Mouse (Mus musculus) liver, adult 2 months (tissue): ENCODE data around the gene Gm44965. TPM values are rescaled to one million over a fixed set of nuclear protein-coding genes. Genes with fewer than 3 reads are reported as not detected.

Source experiments
- DNase-seq: peaks from one replicate; pipeline ENCODE4 v3.0.0-alpha.2; 2011; ENCODE audit warnings: low read depth, low spot score; ENCODE audit errors: extremely low read depth
- H3K27ac ChIP-seq: fragments of 200-500 bp; replicated peaks from 2 replicates; pipeline ENCODE4 v1.5.1; 2012; ENCODE audit warnings: low read depth, mild to moderate bottlenecking, control low read depth, inconsistent platforms, low read length; ENCODE audit not compliant: insufficient read depth
- H3K27me3 ChIP-seq: fragments of 200-500 bp; 2 replicates; pipeline ENCODE4 v1.6.1; 2012; ENCODE audit warnings: mild to moderate bottlenecking, moderate library complexity, low read length, inconsistent platforms; ENCODE audit not compliant: control insufficient read depth, insufficient read depth
- H3K36me3 ChIP-seq: fragments of 200-500 bp; 2 replicates; pipeline ENCODE4 v1.6.1; 2012; ENCODE audit warnings: low read length, inconsistent platforms; ENCODE audit not compliant: control insufficient read depth, insufficient read depth
- H3K4me1 ChIP-seq: fragments of 200-500 bp; 2 replicates; pipeline ENCODE4 v1.6.1; 2011; ENCODE audit warnings: low read length; ENCODE audit not compliant: control insufficient read depth, insufficient read depth
- H3K4me3 ChIP-seq: fragments of 200-500 bp; 2 replicates; pipeline ENCODE4 v1.5.1; 2011; ENCODE audit warnings: low read depth, mild to moderate bottlenecking, control low read depth, low read length, moderate library complexity; ENCODE audit not compliant: insufficient read depth
- H3K79me2 ChIP-seq: fragments of 200-500 bp; 2 replicates; pipeline ENCODE4 v1.6.1; 2012; ENCODE audit warnings: inconsistent platforms, mild to moderate bottlenecking, low read length, moderate library complexity; ENCODE audit not compliant: control insufficient read depth, insufficient read depth
- H3K9ac ChIP-seq: fragments of 200-500 bp; 2 replicates; pipeline ENCODE4 v1.6.1; 2012; ENCODE audit warnings: low read depth, mild to moderate bottlenecking, control low read depth, inconsistent platforms, low read length
- CTCF ChIP-seq: fragments of 200-500 bp; IDR thresholded peaks from 2 replicates; pipeline ENCODE4 v1.5.1; 2011; ENCODE audit warnings: low read depth, low read length, control low read depth
- POLR2A ChIP-seq: fragments of 200-500 bp; IDR thresholded peaks from 2 replicates; pipeline ENCODE4 v1.6.1; 2011; ENCODE audit warnings: low read length, control low read depth; ENCODE audit not compliant: insufficient read depth; ENCODE audit errors: extremely low read depth
- WGBS: fragments of 180-500 bp; shearing (Covaris S2); methylation state at CpG from one replicate; pipeline ENCODE4 v1.1.7; 2018; 5-methylcytosine and 5-hydroxymethylcytosine counted together
- polyA plus RNA-seq: library from polyadenylated mRNA; depleted of rRNA; stranded (reverse); fragments of >200 nt; gene quantifications from 2 replicates; pipeline ENCODE4 v1.2.3, GENCODE M21; 2012
- total RNA-seq: library from RNA; depleted of rRNA; stranded (reverse); fragments of >200 nt; gene quantifications from 2 replicates; pipeline ENCODE4 v1.2.3, GENCODE M21; 2014

The Gm44965 gene
- total and polyA plus RNA-seq, 2 experiments, result not detected

DNA sequence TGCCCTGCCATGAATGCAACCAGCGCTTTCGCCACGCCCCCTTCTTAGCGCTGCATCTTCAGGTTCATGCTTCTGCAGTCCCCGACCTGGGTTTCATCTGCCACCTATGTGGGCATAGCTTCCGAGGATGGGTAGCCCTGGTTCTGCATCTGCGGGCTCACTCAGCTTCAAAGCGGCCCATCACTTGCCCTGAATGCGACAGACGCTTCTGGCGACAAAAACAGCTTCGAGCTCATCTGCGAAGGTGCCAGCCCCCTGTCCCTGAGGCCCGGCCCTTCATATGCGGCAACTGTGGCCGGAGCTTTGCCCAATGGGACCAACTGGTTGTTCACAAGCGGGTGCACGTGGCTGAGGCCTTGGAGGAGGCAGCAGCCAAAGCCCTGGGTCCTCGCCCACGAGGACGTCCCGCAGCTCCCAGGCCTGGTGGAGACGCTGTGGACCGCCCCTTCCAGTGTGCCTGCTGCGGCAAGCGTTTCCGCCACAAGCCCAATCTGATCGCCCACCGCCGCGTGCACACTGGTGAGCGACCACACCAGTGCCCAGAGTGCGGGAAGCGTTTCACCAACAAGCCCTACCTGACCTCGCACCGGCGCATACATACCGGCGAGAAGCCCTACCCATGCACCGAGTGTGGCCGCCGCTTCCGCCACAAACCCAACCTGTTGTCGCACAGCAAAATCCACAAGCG is 2.9 kb downstream of the Gm44965 start:
- Histone ChIP-seq H3K27me3 (no peaks in the 10 kb centered on the region), H3K4me1 (peaks cover 47% of the 10 kb centered on the region), H3K79me2 (peaks cover 36% of the 10 kb centered on the region), H3K9ac (no peak overlapping the region), H3K36me3 (peaks cover 28% of the 10 kb centered on the region), H3K27ac (no peak overlapping the region), H3K4me3 (no peak overlapping the region)
- WGBS, result 97% methylated on average over 45 of the region's 45 CpGs
- TF ChIP-seq CTCF (no peak), POLR2A (no peak)
- no peak for DNase-seq

DNA sequence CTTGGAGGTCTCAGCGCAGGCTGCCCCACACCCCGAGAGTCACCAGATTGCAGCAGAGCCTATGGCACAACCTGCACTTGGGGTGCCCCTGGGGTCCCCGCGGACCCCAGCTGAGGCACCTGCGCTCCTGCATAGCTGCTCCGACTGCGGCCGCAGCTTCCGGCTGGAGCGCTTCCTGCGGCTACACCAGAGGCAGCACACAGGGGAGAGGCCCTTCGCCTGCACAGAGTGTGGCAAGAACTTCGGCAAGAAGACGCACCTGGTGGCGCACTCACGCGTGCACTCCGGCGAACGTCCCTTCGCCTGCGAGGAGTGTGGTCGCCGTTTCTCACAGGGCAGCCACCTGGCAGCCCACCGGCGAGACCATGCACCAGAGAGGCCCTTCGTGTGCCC is 3.5 kb downstream of the Gm44965 start:
- H3K4me3 ChIP-seq, result no peak overlapping the region
- no peaks in the 10 kb centered on the region for H3K27me3 ChIP-seq
- no peak overlapping the region for H3K9ac ChIP-seq
- peaks cover 43% of the 10 kb centered on the region for H3K4me1 ChIP-seq
- TF ChIP-seq POLR2A (no peak), CTCF (no peak)
- no peak for DNase-seq
- peaks cover 36% of the 10 kb centered on the region for H3K79me2 ChIP-seq
- H3K27ac ChIP-seq, result no peak overlapping the region
- 95% methylated on average over 27 of the region's 27 CpGs for WGBS
- H3K36me3 ChIP-seq, result peaks cover 28% of the 10 kb centered on the region

- no peaks in the 10 kb centered on the region for H3K27me3 ChIP-seq
- TF ChIP-seq POLR2A (no peak), CTCF (no peak)
- 83% methylated on average over 1 of the region's 1 CpGs for WGBS
- peak overlapping the region; percentile 92 for H3K27ac ChIP-seq
- peaks cover 39% of the 10 kb centered on the region for H3K4me1 ChIP-seq
- peak; percentile 36 for DNase-seq
- H3K79me2 ChIP-seq, result peaks cover 25% of the 10 kb centered on the region
- no peak overlapping the region for H3K4me3 ChIP-seq
- peaks cover 28% of the 10 kb centered on the region for H3K36me3 ChIP-seq
- peak overlapping the region; percentile 17; the same call in 1 of the 2 replicates for H3K9ac ChIP-seq
These were observed 6.9 kb downstream of the Gm44965 start for GRCm38 (mm10) chr6:48600594-48600993.

DNA sequence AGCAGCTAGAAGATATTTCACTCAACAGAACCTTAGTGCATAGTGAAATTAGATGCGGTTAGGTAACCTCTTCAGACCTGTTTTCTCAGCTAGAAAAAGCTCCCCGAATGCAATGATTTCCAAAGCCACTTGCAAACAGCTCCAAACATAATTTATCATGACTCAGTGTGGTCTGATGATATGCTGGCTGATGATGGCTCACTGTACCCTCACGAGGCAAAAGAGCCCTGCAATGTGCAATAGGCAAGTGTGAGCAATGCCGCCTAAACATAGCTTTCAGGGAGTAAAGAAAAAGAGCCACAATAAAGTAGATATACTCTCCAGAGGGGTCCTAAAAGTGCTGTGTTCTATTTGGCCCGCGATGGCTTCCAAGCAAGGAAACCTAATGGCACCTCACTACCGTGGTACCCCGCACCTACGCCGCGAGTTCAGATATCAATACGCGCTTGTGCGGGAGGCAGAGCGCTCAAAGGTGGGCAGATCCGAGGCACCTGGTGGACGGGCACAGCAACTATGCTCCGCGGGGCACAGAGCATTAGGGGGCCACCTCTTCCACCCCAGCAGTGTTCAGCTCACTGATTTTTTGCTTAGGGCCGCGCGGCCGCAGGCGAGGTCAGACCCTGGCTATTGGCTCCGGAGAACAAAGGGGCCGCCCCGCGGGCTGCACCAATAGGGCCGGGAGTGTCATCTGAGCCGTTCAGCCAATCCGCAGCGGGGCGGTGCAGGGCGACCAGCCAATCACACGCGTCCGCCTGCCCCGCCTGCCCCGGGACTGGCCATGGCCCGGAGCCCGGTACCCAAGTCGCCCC is 7.7 kb downstream of the Gm44965 start, which contains the start of gene Zfp775:
Gene Zfp775, plus strand, starts transcription at position 793 of the 809 bp plus-strand sequence.
- DNase-seq, result peak; percentile 87
- Histone ChIP-seq H3K9ac (peak within 1 kb of the TSS; percentile 88), H3K27ac (peak within 1 kb of the TSS; percentile 92), H3K4me3 (peak within 1 kb of the TSS; percentile 64), H3K79me2 (peaks cover 17% of the 10 kb centered on the region), H3K36me3 (peaks cover 23% of the 10 kb centered on the region), H3K4me1 (peaks cover 39% of the 10 kb centered on the region), H3K27me3 (no peaks in the 10 kb centered on the region)
- 4% methylated on average over 42 of the region's 42 CpGs for WGBS
- TF ChIP-seq POLR2A (peak; percentile 87), CTCF (no peak)

GRCm38 (mm10) chr6:48602080-48602741 is 8.5 kb downstream of the Gm44965 start:
- peaks cover 10% of the 10 kb centered on the region for H3K79me2 ChIP-seq
- TF ChIP-seq CTCF, result no peak
- peak; percentile 25; the same call in 1 of the 2 replicates for TF ChIP-seq POLR2A
- no peaks in the 10 kb centered on the region for H3K27me3 ChIP-seq
- H3K4me3 ChIP-seq, result peak overlapping the region; percentile 59
- H3K27ac ChIP-seq, result peak overlapping the region; percentile 90
- H3K36me3 ChIP-seq, result peaks cover 16% of the 10 kb centered on the region
- peak; percentile 82 for DNase-seq
- peaks cover 39% of the 10 kb centered on the region for H3K4me1 ChIP-seq
- peak overlapping the region; percentile 83 for H3K9ac ChIP-seq
- under 1% methylated on average over 28 of the region's 28 CpGs for WGBS
